Mouse (Mus musculus): ENCODE measurements around the gene Sema4g. TPM values are rescaled to one million over a fixed set of nuclear protein-coding genes. Genes with fewer than 3 reads are reported as not detected.

Sema4g gene
- 0.19 and 2.2 TPM in 2 replicates for total RNA-seq (2017)

- peak in 1 of 2 experiments; percentile 30; a peak in 1 of 4 replicates for ATAC-seq (replicated peaks in 1 of 2; ENCODE audit: insufficient read depth in 1 of 2, low FRiP score in 2 of 2, low TSS enrichment in 1 of 2, low read depth in 1 of 2, poor library complexity in 2 of 2, severe bottlenecking in 2 of 2)
Measured at GRCm38 (mm10) chr19:44988831-44989566, at the start of gene Sema4g. Gene Sema4g, plus strand, starts transcription at chr19:44989101.

GRCm38 (mm10) chr19:44959633-44960032 lies 29.3 kb upstream of the Sema4g start:
- no peak for ATAC-seq (replicated peaks in 1 of 2; ENCODE audit: insufficient read depth in 1 of 2, low FRiP score in 2 of 2, low TSS enrichment in 1 of 2, low read depth in 1 of 2, poor library complexity in 2 of 2, severe bottlenecking in 2 of 2)

- ATAC-seq (replicated peaks in 1 of 2; ENCODE audit: insufficient read depth in 1 of 2, low FRiP score in 2 of 2, low TSS enrichment in 1 of 2, low read depth in 1 of 2, poor library complexity in 2 of 2, severe bottlenecking in 2 of 2), result no peak
Measured at GRCm38 (mm10) chr19:44965978-44966377, 22.9 kb upstream of the Sema4g start.

GRCm38 (mm10) chr19:44968329-44968728 lies 20.6 kb upstream of the Sema4g start:
- no peak for ATAC-seq (replicated peaks in 1 of 2; ENCODE audit: insufficient read depth in 1 of 2, low FRiP score in 2 of 2, low TSS enrichment in 1 of 2, low read depth in 1 of 2, poor library complexity in 2 of 2, severe bottlenecking in 2 of 2)

- ATAC-seq (replicated peaks in 1 of 2; ENCODE audit: insufficient read depth in 1 of 2, low FRiP score in 2 of 2, low TSS enrichment in 1 of 2, low read depth in 1 of 2, poor library complexity in 2 of 2, severe bottlenecking in 2 of 2), result no peak
Measured at GRCm38 (mm10) chr19:44976636-44977035, 12.3 kb upstream of the Sema4g start.

- ATAC-seq (replicated peaks in 1 of 2; ENCODE audit: insufficient read depth in 1 of 2, low FRiP score in 2 of 2, low TSS enrichment in 1 of 2, low read depth in 1 of 2, poor library complexity in 2 of 2, severe bottlenecking in 2 of 2), result no peak
Measured at GRCm38 (mm10) chr19:44977148-44977547, 11.8 kb upstream of the Sema4g start.

- ATAC-seq (replicated peaks in 1 of 2; ENCODE audit: insufficient read depth in 1 of 2, low FRiP score in 2 of 2, low TSS enrichment in 1 of 2, low read depth in 1 of 2, poor library complexity in 2 of 2, severe bottlenecking in 2 of 2), result no peak
Measured at GRCm38 (mm10) chr19:44980787-44981186, 8.1 kb upstream of the Sema4g start.

GRCm38 (mm10) chr19:44982477-44983115 lies 6.3 kb upstream of the Sema4g start:
- no peak for ATAC-seq (replicated peaks in 1 of 2; ENCODE audit: insufficient read depth in 1 of 2, low FRiP score in 2 of 2, low TSS enrichment in 1 of 2, low read depth in 1 of 2, poor library complexity in 2 of 2, severe bottlenecking in 2 of 2)

- no peak for ATAC-seq (replicated peaks in 1 of 2; ENCODE audit: insufficient read depth in 1 of 2, low FRiP score in 2 of 2, low TSS enrichment in 1 of 2, low read depth in 1 of 2, poor library complexity in 2 of 2, severe bottlenecking in 2 of 2)
Measured at GRCm38 (mm10) chr19:44983366-44983765, 5.5 kb upstream of the Sema4g start.

- no peak for ATAC-seq (replicated peaks in 1 of 2; ENCODE audit: insufficient read depth in 1 of 2, low FRiP score in 2 of 2, low TSS enrichment in 1 of 2, low read depth in 1 of 2, poor library complexity in 2 of 2, severe bottlenecking in 2 of 2)
Measured at GRCm38 (mm10) chr19:44984420-44984819, 4.5 kb upstream of the Sema4g start.

GRCm38 (mm10) chr19:44985159-44985988 lies 3.5 kb upstream of the Sema4g start:
- no peak for ATAC-seq (replicated peaks in 1 of 2; ENCODE audit: insufficient read depth in 1 of 2, low FRiP score in 2 of 2, low TSS enrichment in 1 of 2, low read depth in 1 of 2, poor library complexity in 2 of 2, severe bottlenecking in 2 of 2)

GRCm38 (mm10) chr19:44987004-44987403 lies 1.9 kb upstream of the Sema4g start:
- ATAC-seq (replicated peaks in 1 of 2; ENCODE audit: insufficient read depth in 1 of 2, low FRiP score in 2 of 2, low TSS enrichment in 1 of 2, low read depth in 1 of 2, poor library complexity in 2 of 2, severe bottlenecking in 2 of 2), result no peak

GRCm38 (mm10) chr19:44987851-44988250 lies 1.1 kb upstream of the Sema4g start:
- no peak for ATAC-seq (replicated peaks in 1 of 2; ENCODE audit: insufficient read depth in 1 of 2, low FRiP score in 2 of 2, low TSS enrichment in 1 of 2, low read depth in 1 of 2, poor library complexity in 2 of 2, severe bottlenecking in 2 of 2)

- ATAC-seq (replicated peaks in 1 of 2; ENCODE audit: insufficient read depth in 1 of 2, low FRiP score in 2 of 2, low TSS enrichment in 1 of 2, low read depth in 1 of 2, poor library complexity in 2 of 2, severe bottlenecking in 2 of 2), result no peak
Measured at GRCm38 (mm10) chr19:44988321-44988720, 580 bp upstream of the Sema4g start.

GRCm38 (mm10) chr19:44989567-44990495 lies 930 bp downstream of the Sema4g start:
- ATAC-seq (replicated peaks in 1 of 2; ENCODE audit: insufficient read depth in 1 of 2, low FRiP score in 2 of 2, low TSS enrichment in 1 of 2, low read depth in 1 of 2, poor library complexity in 2 of 2, severe bottlenecking in 2 of 2), result no peak

- ATAC-seq (replicated peaks in 1 of 2; ENCODE audit: insufficient read depth in 1 of 2, low FRiP score in 2 of 2, low TSS enrichment in 1 of 2, low read depth in 1 of 2, poor library complexity in 2 of 2, severe bottlenecking in 2 of 2), result no peak
Measured at GRCm38 (mm10) chr19:44991031-44991430, 2.1 kb downstream of the Sema4g start.

- ATAC-seq (replicated peaks in 1 of 2; ENCODE audit: insufficient read depth in 1 of 2, low FRiP score in 2 of 2, low TSS enrichment in 1 of 2, low read depth in 1 of 2, poor library complexity in 2 of 2, severe bottlenecking in 2 of 2), result no peak
Measured at GRCm38 (mm10) chr19:44992246-44992645, 3.3 kb downstream of the Sema4g start.

All from hematopoietic stem cell, adult 5-6 weeks (primary cell).